Mouse (Mus musculus) heart, embryonic 12.5 days (tissue): ENCODE measurements around the gene Cd2. TPM values are rescaled to one million over a fixed set of nuclear protein-coding genes. Genes with fewer than 3 reads are reported as not detected.

ENCODE experiments used
- ATAC-seq: fragments of 200-750 bp; cut with Nextera tagmentation; 2 replicates; pipeline ENCODE4 v1.8.0; 2017; ENCODE audit warnings: moderate TSS enrichment, moderate library complexity; ENCODE audit not compliant: insufficient number of reproducible peaks, low FRiP score
- H3K27ac ChIP-seq: fragments of 300-500 bp; sonication (generic); 2 replicates; pipeline ENCODE4 v1.5.1; 2016; ENCODE audit warnings: mild to moderate bottlenecking, moderate library complexity; ENCODE audit not compliant: poor library complexity, severe bottlenecking
- H3K27me3 ChIP-seq: fragments of 300-500 bp; sonication (generic); replicated peaks from 2 replicates; pipeline ENCODE4 v1.6.1; 2016; ENCODE audit warnings: mild to moderate bottlenecking, moderate library complexity
- H3K36me3 ChIP-seq: fragments of 300-500 bp; sonication (generic); 2 replicates; pipeline ENCODE4 v1.6.1; 2016; ENCODE audit warnings: mild to moderate bottlenecking, moderate library complexity
- H3K4me1 ChIP-seq: fragments of 300-500 bp; sonication (generic); replicated peaks from 2 replicates; pipeline ENCODE4 v1.6.1; 2016; ENCODE audit warnings: mild to moderate bottlenecking
- H3K4me2 ChIP-seq: fragments of 300-500 bp; sonication (generic); 2 replicates; pipeline ENCODE4 v1.6.1; 2016; ENCODE audit warnings: mild to moderate bottlenecking, moderate library complexity
- H3K4me3 ChIP-seq: fragments of 300-500 bp; sonication (generic); 2 replicates; pipeline ENCODE4 v1.5.1; 2016; ENCODE audit warnings: mild to moderate bottlenecking
- H3K9ac ChIP-seq: fragments of 300-500 bp; sonication (generic); 2 replicates; pipeline ENCODE4 v1.6.1; 2016; ENCODE audit warnings: mild to moderate bottlenecking, moderate library complexity
- H3K9me3 ChIP-seq: fragments of 300-500 bp; sonication (generic); replicated peaks from 2 replicates; pipeline ENCODE4 v1.6.1; 2016; ENCODE audit warnings: mild to moderate bottlenecking, moderate library complexity
- WGBS: fragments of 180-500 bp; shearing (Covaris S2); methylation state at CpG from one replicate; pipeline ENCODE4 v1.1.7; 2016; 5-methylcytosine and 5-hydroxymethylcytosine counted together
- polyA plus RNA-seq: library from polyadenylated mRNA; unstranded; fragments of >200 nt; fragmentation: Nextera tagmentation; extraction: Ambion mirVana; gene quantifications from 2 replicates; pipeline ENCODE4 v1.2.1, GENCODE M21; 2016

The Cd2 gene
- polyA plus RNA-seq, 1 experiment from 2014 or later: not detected

- 82% methylated on average over 5 of the region's 5 CpGs for WGBS
- Histone ChIP-seq H3K36me3 (no peaks in the 10 kb centered on the region), H3K4me3 (no peak overlapping the region), H3K9ac (no peak overlapping the region), H3K27me3 (no peaks in the 10 kb centered on the region), H3K27ac (no peak overlapping the region), H3K9me3 (0 out of 2 replicates have a peak, but pooled peaks cover 4% of the 10 kb centered on the region), H3K4me2 (no peak overlapping the region), H3K4me1 (no peaks in the 10 kb centered on the region)
- ATAC-seq: no peak
These were observed 16.9 kb downstream of the Cd2 start for GRCm38 (mm10) chr3:101270833-101271232.

- WGBS: 81% methylated on average over 7 of the region's 7 CpGs
- H3K4me3 ChIP-seq: no peak overlapping the region
- no peaks in the 10 kb centered on the region for H3K36me3 ChIP-seq
- H3K27me3 ChIP-seq: no peaks in the 10 kb centered on the region
- H3K9ac ChIP-seq: no peak overlapping the region
- ATAC-seq: no peak
- no peak overlapping the region for H3K4me2 ChIP-seq
- H3K9me3 ChIP-seq: 0 out of 2 replicates have a peak, but pooled peaks cover 4% of the 10 kb centered on the region
- no peaks in the 10 kb centered on the region for H3K4me1 ChIP-seq
- no peak overlapping the region for H3K27ac ChIP-seq
These were observed 19.4 kb downstream of the Cd2 start for GRCm38 (mm10) chr3:101268361-101268760.

GRCm38 (mm10) chr3:101265561-101266091, 22.1 kb downstream of the Cd2 start:
- 65% methylated on average over 3 of the region's 3 CpGs for WGBS
- Histone ChIP-seq H3K27me3 (no peaks in the 10 kb centered on the region), H3K9ac (no peak overlapping the region), H3K36me3 (no peaks in the 10 kb centered on the region), H3K4me2 (no peak overlapping the region), H3K4me1 (no peaks in the 10 kb centered on the region), H3K4me3 (no peak overlapping the region), H3K9me3 (0 out of 2 replicates have a peak, but pooled peaks cover 4% of the 10 kb centered on the region), H3K27ac (no peak overlapping the region)
- no peak for ATAC-seq

- H3K27me3 ChIP-seq: 0 out of 2 replicates have a peak, but pooled peaks cover 3% of the 10 kb centered on the region
- H3K27ac ChIP-seq: no peak overlapping the region
- H3K9ac ChIP-seq: no peak overlapping the region
- 0 out of 2 replicates have a peak, but pooled peaks cover 3% of the 10 kb centered on the region for H3K9me3 ChIP-seq
- no peaks in the 10 kb centered on the region for H3K4me1 ChIP-seq
- no peaks in the 10 kb centered on the region for H3K36me3 ChIP-seq
- 45% methylated on average over 2 of the region's 2 CpGs for WGBS
- H3K4me2 ChIP-seq: no peak overlapping the region
- no peak for ATAC-seq
- H3K4me3 ChIP-seq: no peak overlapping the region
These were observed 28.8 kb downstream of the Cd2 start for GRCm38 (mm10) chr3:101258976-101259375.

GRCm38 (mm10) chr3:101256090-101256489, 31.6 kb downstream of the Cd2 start:
- 0 out of 2 replicates have a peak, but pooled peaks cover 3% of the 10 kb centered on the region for H3K27me3 ChIP-seq
- no peak overlapping the region for H3K27ac ChIP-seq
- 78% methylated on average over 8 of the region's 8 CpGs for WGBS
- no peaks in the 10 kb centered on the region for H3K4me1 ChIP-seq
- ATAC-seq: no peak
- no peak overlapping the region for H3K9ac ChIP-seq
- no peaks in the 10 kb centered on the region for H3K36me3 ChIP-seq
- H3K4me2 ChIP-seq: no peak overlapping the region
- 0 out of 2 replicates have a peak, but pooled peaks cover 3% of the 10 kb centered on the region for H3K9me3 ChIP-seq
- H3K4me3 ChIP-seq: no peak overlapping the region

- Histone ChIP-seq H3K4me3 (no peak overlapping the region), H3K36me3 (no peaks in the 10 kb centered on the region), H3K4me1 (no peaks in the 10 kb centered on the region), H3K9me3 (no peaks in the 10 kb centered on the region), H3K9ac (no peak overlapping the region), H3K27me3 (0 out of 2 replicates have a peak, but pooled peaks cover 3% of the 10 kb centered on the region), H3K4me2 (no peak overlapping the region), H3K27ac (no peak overlapping the region)
- WGBS: 80% methylated on average over 8 of the region's 8 CpGs
- no peak for ATAC-seq
These were observed 35.6 kb downstream of the Cd2 start for GRCm38 (mm10) chr3:101252141-101252540.

- Histone ChIP-seq H3K36me3 (no peaks in the 10 kb centered on the region), H3K4me1 (no peaks in the 10 kb centered on the region), H3K9me3 (no peaks in the 10 kb centered on the region), H3K9ac (no peak overlapping the region), H3K27me3 (no peaks in the 10 kb centered on the region), H3K4me2 (no peak overlapping the region), H3K27ac (no peak overlapping the region), H3K4me3 (no peak overlapping the region)
- ATAC-seq: no peak
- WGBS: 79% methylated on average over 6 of the region's 6 CpGs
These were observed 37.9 kb downstream of the Cd2 start for GRCm38 (mm10) chr3:101249846-101250245.

- no peaks in the 10 kb centered on the region for H3K27me3 ChIP-seq
- no peak overlapping the region for H3K4me2 ChIP-seq
- H3K27ac ChIP-seq: no peak overlapping the region
- no peaks in the 10 kb centered on the region for H3K4me1 ChIP-seq
- no peaks in the 10 kb centered on the region for H3K9me3 ChIP-seq
- 72% methylated on average over 3 of the region's 3 CpGs for WGBS
- H3K36me3 ChIP-seq: no peaks in the 10 kb centered on the region
- H3K4me3 ChIP-seq: no peak overlapping the region
- ATAC-seq: no peak
- H3K9ac ChIP-seq: no peak overlapping the region
These were observed 42.5 kb downstream of the Cd2 start for GRCm38 (mm10) chr3:101245212-101245611.

GRCm38 (mm10) chr3:101243002-101243401, 44.7 kb downstream of the Cd2 start:
- Histone ChIP-seq H3K4me1 (no peaks in the 10 kb centered on the region), H3K27ac (no peak overlapping the region), H3K4me3 (no peak overlapping the region), H3K4me2 (no peak overlapping the region), H3K9ac (no peak overlapping the region), H3K9me3 (no peaks in the 10 kb centered on the region), H3K36me3 (no peaks in the 10 kb centered on the region), H3K27me3 (no peaks in the 10 kb centered on the region)
- WGBS: 84% methylated on average over 2 of the region's 2 CpGs
- no peak for ATAC-seq

- whole genome bisulfite sequencing: 55% methylated on average over 3 of the region's 3 CpGs
- H3K4me3 ChIP-seq: no peak overlapping the region
- no peak overlapping the region for H3K9ac ChIP-seq
- no peak overlapping the region for H3K4me2 ChIP-seq
- H3K9me3 ChIP-seq: no peaks in the 10 kb centered on the region
- ATAC-seq: no peak
- H3K27me3 ChIP-seq: no peaks in the 10 kb centered on the region
- no peaks in the 10 kb centered on the region for H3K4me1 ChIP-seq
- no peaks in the 10 kb centered on the region for H3K36me3 ChIP-seq
- H3K27ac ChIP-seq: no peak overlapping the region
These were observed 45.9 kb downstream of the Cd2 start for GRCm38 (mm10) chr3:101241866-101242265.

GRCm38 (mm10) chr3:101240859-101241258, 46.9 kb downstream of the Cd2 start:
- no peak for ATAC-seq
- H3K27ac ChIP-seq: no peak overlapping the region
- no peaks in the 10 kb centered on the region for H3K36me3 ChIP-seq

GRCm38 (mm10) chr3:101239236-101239635, 48.5 kb downstream of the Cd2 start:
- H3K9ac ChIP-seq: no peak overlapping the region
- no peaks in the 10 kb centered on the region for H3K27me3 ChIP-seq
- H3K4me3 ChIP-seq: no peak overlapping the region
- no peak overlapping the region for H3K27ac ChIP-seq
- no peak for ATAC-seq
- no peaks in the 10 kb centered on the region for H3K9me3 ChIP-seq
- WGBS: 81% methylated on average over 4 of the region's 4 CpGs
- no peaks in the 10 kb centered on the region for H3K36me3 ChIP-seq
- no peaks in the 10 kb centered on the region for H3K4me1 ChIP-seq
- no peak overlapping the region for H3K4me2 ChIP-seq

More at GRCm38 (mm10) chr3:101240859-101241258, 46.9 kb downstream of the Cd2 start:
- Histone ChIP-seq H3K9me3 (no peaks in the 10 kb centered on the region), H3K4me2 (no peak overlapping the region), H3K9ac (no peak overlapping the region), H3K4me3 (no peak overlapping the region), H3K4me1 (no peaks in the 10 kb centered on the region), H3K27me3 (no peaks in the 10 kb centered on the region)
- WGBS: 90% methylated on average over 9 of the region's 9 CpGs
